ENCODE assay signal across 10 mouse cellular contexts in the genomic region with DNA sequence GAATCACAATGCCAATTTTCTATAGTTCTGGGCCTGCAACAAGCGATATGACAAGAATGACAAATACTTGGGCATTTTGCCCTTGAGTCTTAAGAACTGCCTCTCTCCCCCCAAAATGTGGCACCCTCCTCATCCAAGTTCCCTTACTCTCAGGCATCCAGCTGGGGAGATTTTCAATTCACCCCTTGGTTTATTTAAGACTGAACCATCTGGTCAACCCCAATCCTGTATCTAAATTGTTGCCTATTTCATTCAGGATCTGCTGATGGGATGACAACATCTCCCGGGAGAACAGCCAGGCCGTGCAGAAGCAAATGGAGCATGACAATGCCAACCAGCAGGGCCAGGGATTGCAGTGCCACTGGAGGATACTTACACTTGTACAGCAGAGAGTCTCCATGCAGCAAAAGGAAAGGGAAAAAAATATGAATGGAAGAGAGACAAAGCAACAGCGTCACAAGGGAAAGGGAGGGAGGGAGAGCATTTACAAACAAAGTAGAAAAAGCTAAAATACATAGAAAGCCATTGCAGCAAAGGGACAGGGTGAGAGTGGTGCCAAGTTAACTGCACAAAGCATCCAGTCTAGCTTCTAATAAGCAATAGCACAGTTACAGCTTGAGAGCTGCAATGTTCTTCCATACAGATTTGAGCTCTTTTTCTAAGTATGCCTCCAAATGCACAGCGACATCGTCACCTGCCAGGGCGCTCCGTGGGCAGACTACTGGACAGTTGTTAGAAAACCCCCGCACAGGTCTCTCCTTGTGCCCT. TPM values are rescaled to one million over a fixed set of nuclear protein-coding genes. Genes with fewer than 3 reads are reported as not detected.
DNase-seq lines count a peak whose midpoint lies in the region; ATAC-seq lines count a peak whose summit lies in the region.
"Had no signal": no experiment of that assay in that cellular context is flagged by ENCODE, and none has a peak within 500 bp of the region (broad histone marks: within the 10 kb centered on the region; RNA-seq: fewer than 3 reads in every experiment).

No protein-coding gene starts in this region.

- no peak overlapping the region for H3K4me2 ChIP-seq in forebrain, embryonic 14.5 days (ENCODE audit: low read length)
- H3K4me2 ChIP-seq in forebrain, embryonic 11.5 days (ENCODE audit: low read depth, low read length, severe bottlenecking): no peak overlapping the region
- no peak overlapping the region for H3K4me2 ChIP-seq in embryonic facial prominence, embryonic 15.5 days (replicated peaks)
- H3K4me2 ChIP-seq: limb, embryonic 13.5 days had no signal

- peaks cover 12% of the 10 kb centered on the region; the same call in 1 of the 2 replicates for H3K4me1 ChIP-seq in forebrain, embryonic 14.5 days (ENCODE audit: control insufficient read depth, insufficient read depth, low read length)
- H3K4me1 ChIP-seq in forebrain, embryonic 11.5 days (replicated peaks; ENCODE audit: control insufficient read depth, insufficient read depth, low read length): no peaks in the 10 kb centered on the region
- peaks cover 7% of the 10 kb centered on the region; the same call in 1 of the 2 replicates for H3K4me1 ChIP-seq in embryonic facial prominence, embryonic 15.5 days
- H3K4me1 ChIP-seq: limb, embryonic 13.5 days had no signal

- H3K9me3 ChIP-seq in forebrain, embryonic 14.5 days (replicated peaks; ENCODE audit: control insufficient read depth, low read length): no peaks in the 10 kb centered on the region
- no peaks in the 10 kb centered on the region for H3K9me3 ChIP-seq in forebrain, embryonic 11.5 days (ENCODE audit: control insufficient read depth, low read length)
- H3K9me3 ChIP-seq in embryonic facial prominence, embryonic 15.5 days (replicated peaks): no peaks in the 10 kb centered on the region
- H3K9me3 ChIP-seq: limb, embryonic 13.5 days had no signal

- peak overlapping the region; percentile 63 for H3K27ac ChIP-seq in forebrain, embryonic 14.5 days (ENCODE audit: low read depth, low read length)
- H3K27ac ChIP-seq in forebrain, embryonic 11.5 days (ENCODE audit: low read depth, low read length): no peak overlapping the region
- peak overlapping the region; percentile 17; the same call in 1 of the 2 replicates for H3K27ac ChIP-seq in embryonic facial prominence, embryonic 15.5 days (replicated peaks)
- H3K27ac ChIP-seq: limb, embryonic 13.5 days had no signal

- H3K27me3 ChIP-seq in forebrain, embryonic 14.5 days (replicated peaks; ENCODE audit: control insufficient read depth, insufficient read depth, low read length): no peaks in the 10 kb centered on the region
- H3K27me3 ChIP-seq in forebrain, embryonic 11.5 days (ENCODE audit: control insufficient read depth, insufficient read depth, low read length): no peaks in the 10 kb centered on the region
- no peaks in the 10 kb centered on the region for H3K27me3 ChIP-seq in embryonic facial prominence, embryonic 15.5 days
- H3K27me3 ChIP-seq: limb, embryonic 13.5 days had no signal

- peak; percentile 90 for DNase-seq in forebrain, embryonic 14.5 days (ENCODE audit: low spot score)
- no peak for DNase-seq in forebrain, embryonic 11.5 days (ENCODE audit: low spot score)
- peak; percentile 42 for DNase-seq in NIH3T3 (ENCODE audit: low read depth)
- DNase-seq in left cerebral cortex, adult 18-20 months (ENCODE audit: low spot score in 2 of 2): peak; percentile 69 to 79
- peak; percentile 67 for DNase-seq in right cerebral cortex, postnatal 25 days
- DNase-seq in thymus, postnatal 14 days: no peak

- 53% methylated on average over 9 of the region's 9 CpGs for WGBS in forebrain, embryonic 14.5 days
- WGBS in forebrain, embryonic 11.5 days: 90% methylated on average over 9 of the region's 9 CpGs
- WGBS in embryonic facial prominence, embryonic 15.5 days: 72% methylated on average over 9 of the region's 9 CpGs

- no peak overlapping the region for H3K4me3 ChIP-seq in forebrain, embryonic 14.5 days (ENCODE audit: low read depth, low read length)
- H3K4me3 ChIP-seq in forebrain, embryonic 11.5 days (ENCODE audit: low read depth, low read length): no peak overlapping the region
- no peak overlapping the region for H3K4me3 ChIP-seq in embryonic facial prominence, embryonic 15.5 days (replicated peaks)
- H3K4me3 ChIP-seq: limb, embryonic 13.5 days had no signal

- peak; percentile 92 for ATAC-seq in forebrain, embryonic 14.5 days
- no peak for ATAC-seq in forebrain, embryonic 11.5 days (replicated peaks; ENCODE audit: low FRiP score)
- ATAC-seq in embryonic facial prominence, embryonic 15.5 days (ENCODE audit: insufficient number of reproducible peaks, low FRiP score, low TSS enrichment, low read depth): 0 out of 2 replicates have a peak, but pooled peaks have one; percentile 43
- no peak for ATAC-seq in granulocyte monocyte progenitor cell, adult 5-6 weeks (replicated peaks; ENCODE audit: poor library complexity, severe bottlenecking)

- H3K36me3 ChIP-seq in forebrain, embryonic 14.5 days (ENCODE audit: control insufficient read depth, insufficient read depth, low read length): no peaks in the 10 kb centered on the region
- no peaks in the 10 kb centered on the region for H3K36me3 ChIP-seq in forebrain, embryonic 11.5 days (ENCODE audit: control insufficient read depth, insufficient read depth, low read length)
- H3K36me3 ChIP-seq in embryonic facial prominence, embryonic 15.5 days: no peaks in the 10 kb centered on the region
- H3K36me3 ChIP-seq: limb, embryonic 13.5 days had no signal

- H3K9ac ChIP-seq in forebrain, embryonic 14.5 days (ENCODE audit: low read length): no peak overlapping the region
- no peak overlapping the region for H3K9ac ChIP-seq in forebrain, embryonic 11.5 days (ENCODE audit: low read length)
- no peak overlapping the region for H3K9ac ChIP-seq in embryonic facial prominence, embryonic 15.5 days
- H3K9ac ChIP-seq: limb, embryonic 13.5 days had no signal

RNA-seq across cellular contexts. Expression of gene Scgn, which starts 58.4 kb away (rescaled TPM):
- 4.2 and 5.3 TPM in 2 replicates for polyA plus RNA-seq in forebrain, embryonic 14.5 days (2014; fragmentation: Nextera tagmentation; extraction: Ambion mirVana)
- polyA plus RNA-seq in forebrain, embryonic 11.5 days (2014; fragmentation: Nextera tagmentation; extraction: Ambion mirVana): 0.57 and 0.73 TPM in 2 replicates
- polyA plus RNA-seq in embryonic facial prominence, embryonic 15.5 days (2015; fragmentation: Nextera tagmentation; extraction: Ambion mirVana): 0.42 and 0.63 TPM in 2 replicates
- not detected for total RNA-seq in left cerebral cortex, adult 18-20 months (2021)
- not detected in 2 replicates for total RNA-seq in granulocyte monocyte progenitor cell, adult 5-6 weeks (2014; fragmentation: Nextera tagmentation)
- total RNA-seq in granulocyte monocyte progenitor cell, adult 5-6 weeks (2017): not detected in 2 replicates
- polyA plus RNA-seq: limb, embryonic 13.5 days; spleen, adult 2 months had no signal

Comparison
In these comparisons a context has a peak if more than half of its experiments do, and no peak if none do; other contexts are left out.
1. ATAC-seq: peak in forebrain, embryonic 14.5 days (single experiment) and embryonic facial prominence, embryonic 15.5 days (single experiment); none in forebrain, embryonic 11.5 days (single experiment) and granulocyte monocyte progenitor cell, adult 5-6 weeks (single experiment).
2. DNase-seq: peak in forebrain, embryonic 14.5 days (single experiment), NIH3T3 (single experiment), left cerebral cortex, adult 18-20 months (2 of 2) and right cerebral cortex, postnatal 25 days (single experiment); none in forebrain, embryonic 11.5 days (single experiment) and thymus, postnatal 14 days (single experiment).